Mouse (Mus musculus) small intestine, adult 2 months (tissue): ENCODE measurements around the gene Olfr748. TPM values are rescaled to one million over a fixed set of nuclear protein-coding genes. Genes with fewer than 3 reads are reported as not detected.
"Not testable (repeated sequence)": the region's sequence is repeated elsewhere in the genome, so short reads cannot be mapped to it uniquely, and the experiment has no call there.

Source experiments
- H3K27ac ChIP-seq: fragments of 200-500 bp; 2 replicates; pipeline ENCODE4 v1.5.1; 2012; ENCODE audit warnings: low read depth, low read length, control low read depth, inconsistent platforms; ENCODE audit not compliant: insufficient read depth
- H3K27me3 ChIP-seq: fragments of 200-500 bp; 2 replicates; pipeline ENCODE4 v1.6.1; 2012; ENCODE audit warnings: mild to moderate bottlenecking, moderate library complexity, low read length, inconsistent platforms; ENCODE audit not compliant: control insufficient read depth, insufficient read depth
- H3K36me3 ChIP-seq: fragments of 200-500 bp; 2 replicates; pipeline ENCODE4 v1.6.1; 2012; ENCODE audit warnings: mild to moderate bottlenecking, low read length, control low read depth, inconsistent platforms; ENCODE audit not compliant: control insufficient read depth, insufficient read depth
- H3K4me1 ChIP-seq: fragments of 200-500 bp; 2 replicates; pipeline ENCODE4 v1.6.1; 2012; ENCODE audit warnings: low read length, inconsistent platforms, mixed read lengths; ENCODE audit not compliant: control insufficient read depth, insufficient read depth, insufficient read length
- H3K4me3 ChIP-seq: fragments of 200-500 bp; 2 replicates; pipeline ENCODE4 v1.5.1; 2012; ENCODE audit warnings: low read depth, mild to moderate bottlenecking, control low read depth, inconsistent platforms, low read length, moderate library complexity
- CTCF ChIP-seq: fragments of 200-500 bp; IDR thresholded peaks from 2 replicates; pipeline ENCODE4 v1.5.1; 2012; ENCODE audit warnings: low read depth, mild to moderate bottlenecking, control low read depth, inconsistent platforms, low read length, moderate library complexity, mixed read lengths; ENCODE audit not compliant: insufficient replicate concordance, insufficient read length; ENCODE audit errors: extremely low read depth
- POLR2A ChIP-seq: fragments of 200-500 bp; IDR thresholded peaks from 2 replicates; pipeline ENCODE4 v1.6.1; 2012; ENCODE audit warnings: low read depth, mild to moderate bottlenecking, control low read depth, inconsistent platforms, low read length, moderate library complexity
- WGBS: fragments of 180-500 bp; shearing (Covaris S2); methylation state at CpG from one replicate; pipeline ENCODE4 v1.1.7; 2018; 5-methylcytosine and 5-hydroxymethylcytosine counted together
- polyA plus RNA-seq: library from polyadenylated mRNA; depleted of rRNA; stranded (reverse); fragments of >200 nt; gene quantifications from 2 replicates; pipeline ENCODE4 v1.2.3, GENCODE M21; 2012; rRNA removed

The Olfr748 gene
- polyA plus RNA-seq: not detected in 2 replicates

DNA sequence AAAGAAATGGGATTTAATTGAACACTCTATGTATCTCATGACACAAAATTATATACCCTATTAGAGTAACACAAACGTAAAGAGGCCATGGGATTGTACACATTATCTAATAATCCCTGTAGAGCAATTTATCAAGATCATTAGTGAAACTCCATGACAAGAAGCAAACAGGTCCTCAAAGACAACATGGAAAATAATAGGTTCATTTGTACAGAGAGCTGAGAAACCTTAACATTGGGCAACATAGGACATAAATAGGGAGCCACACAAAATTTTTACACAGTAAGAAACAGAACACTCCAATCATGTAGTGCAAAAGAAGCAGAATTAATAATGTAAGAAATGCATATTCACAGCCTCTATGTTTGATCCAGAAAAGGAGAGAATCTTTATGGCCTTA is at the start of gene Olfr748:
Gene Olfr748 (plus strand): TSS at position 301 of the 400 bp plus-strand sequence.
- WGBS: 52% methylated on average over 1 of the region's 1 CpGs
- Histone ChIP-seq H3K27me3 (no peaks in the 10 kb centered on the region), H3K27ac (no peak within 1 kb of the TSS), H3K4me1 (no peaks in the 10 kb centered on the region), H3K36me3 (no peaks in the 10 kb centered on the region), H3K4me3 (no peak within 1 kb of the TSS)
- TF ChIP-seq POLR2A (no peak), CTCF (no peak)

DNA sequence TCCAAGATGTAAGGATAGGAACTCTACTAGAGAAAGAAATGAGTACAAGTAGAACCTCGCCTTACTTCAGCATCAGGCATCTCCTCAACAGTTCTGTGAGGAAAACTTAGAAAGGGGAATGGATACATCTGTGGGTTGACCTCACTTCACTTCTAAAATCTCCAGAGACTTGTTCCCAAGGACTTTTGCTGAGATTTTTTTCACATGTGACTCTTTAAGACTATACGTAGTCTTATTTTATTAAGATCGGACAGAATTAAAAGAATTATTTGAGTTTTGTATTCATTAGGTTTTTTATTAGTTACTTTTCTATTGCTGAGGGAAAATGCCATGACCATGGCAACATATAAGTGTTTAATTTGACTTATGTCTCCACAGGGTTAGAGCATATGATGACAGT is 14.1 kb upstream of the Olfr748 start, which contains the start of gene Olfr747:
Gene Olfr747 (minus strand): TSS at position 101 of the 400 bp plus-strand sequence.
- no peak within 1 kb of the TSS for H3K27ac ChIP-seq
- TF ChIP-seq CTCF (no peak), POLR2A (no peak)
- 90% methylated on average over 3 of the region's 3 CpGs for WGBS
- H3K4me1 ChIP-seq: no peaks in the 10 kb centered on the region
- no peaks in the 10 kb centered on the region for H3K27me3 ChIP-seq
- no peaks in the 10 kb centered on the region for H3K36me3 ChIP-seq
- H3K4me3 ChIP-seq: no peak within 1 kb of the TSS

DNA sequence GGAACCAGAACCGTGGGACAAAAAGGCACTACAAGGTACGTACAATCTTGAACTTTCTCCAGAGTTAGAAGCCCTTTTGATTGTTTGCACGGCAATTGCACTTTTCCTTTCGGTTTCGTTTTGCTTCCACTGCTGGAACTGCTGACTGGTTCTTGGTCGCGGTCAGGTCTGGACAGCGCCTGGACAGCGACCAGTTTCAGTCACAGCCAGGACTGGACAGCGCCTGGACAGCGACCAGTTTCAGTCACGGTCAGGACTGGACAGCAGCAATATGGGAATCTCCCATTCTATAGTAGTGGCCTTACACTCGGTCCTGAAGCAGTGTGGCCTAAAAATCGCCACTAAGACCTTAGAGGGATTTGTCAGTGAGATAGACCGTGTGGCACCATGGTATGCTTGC is 12.7 kb downstream of the Olfr748 start:
- not testable (repeated sequence) for H3K27ac ChIP-seq, H3K27me3 ChIP-seq, H3K4me1 ChIP-seq, H3K4me3 ChIP-seq, H3K36me3 ChIP-seq
- 88% methylated on average over 15 of the region's 15 CpGs for WGBS

DNA sequence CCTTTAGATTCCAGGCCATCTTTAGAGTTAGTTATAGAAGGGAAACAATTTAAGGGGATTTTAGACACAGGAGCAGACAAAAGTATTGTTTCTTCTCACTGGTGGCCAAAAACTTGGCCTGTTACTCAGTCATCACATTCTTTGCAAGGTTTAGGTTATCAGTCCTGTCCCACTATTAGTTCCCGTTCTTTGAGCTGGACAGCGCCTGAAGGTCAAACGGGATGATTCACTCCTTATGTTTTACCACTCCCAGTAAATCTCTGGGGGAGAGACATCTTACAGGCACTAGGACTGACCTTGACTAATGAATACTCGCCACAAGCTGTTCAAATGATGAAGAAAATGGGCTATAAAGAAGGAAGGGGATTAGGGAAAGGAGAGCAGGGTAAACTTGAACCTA is 15.2 kb downstream of the Olfr748 start:
- H3K36me3 ChIP-seq, H3K4me1 ChIP-seq: not testable (repeated sequence)
- 89% methylated on average over 3 of the region's 4 CpGs for WGBS

DNA sequence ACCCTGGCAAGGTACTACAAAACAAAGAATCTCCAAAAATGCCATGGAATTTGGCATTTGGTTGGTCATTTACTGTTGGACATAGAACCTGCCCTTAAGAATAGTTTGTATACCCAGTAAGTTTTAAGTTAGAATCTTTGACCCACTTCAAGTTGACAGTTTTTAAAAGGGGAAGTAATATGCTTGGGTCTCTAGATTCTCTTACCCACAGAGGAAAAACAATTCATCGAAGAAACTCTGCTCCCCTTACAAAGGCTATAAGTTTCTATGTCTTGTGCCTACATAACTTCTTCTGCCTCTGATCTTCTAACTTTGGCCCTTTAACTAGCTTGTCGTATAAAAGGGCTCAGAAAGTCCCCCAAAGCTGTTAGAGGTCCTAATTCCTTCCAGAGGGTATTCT is 33.2 kb downstream of the Olfr748 start:
- Histone ChIP-seq H3K4me1 (no peaks in the 10 kb centered on the region), H3K4me3 (no peak overlapping the region), H3K27ac (no peak overlapping the region), H3K36me3 (no peaks in the 10 kb centered on the region), H3K27me3 (no peaks in the 10 kb centered on the region)
- TF ChIP-seq CTCF (no peak), POLR2A (no peak)
- 74% methylated on average over 2 of the region's 2 CpGs for WGBS

More for the DNA sequence above, 15.2 kb downstream of the Olfr748 start:
- not testable (repeated sequence) for H3K27ac ChIP-seq, H3K4me3 ChIP-seq, H3K27me3 ChIP-seq

DNA sequence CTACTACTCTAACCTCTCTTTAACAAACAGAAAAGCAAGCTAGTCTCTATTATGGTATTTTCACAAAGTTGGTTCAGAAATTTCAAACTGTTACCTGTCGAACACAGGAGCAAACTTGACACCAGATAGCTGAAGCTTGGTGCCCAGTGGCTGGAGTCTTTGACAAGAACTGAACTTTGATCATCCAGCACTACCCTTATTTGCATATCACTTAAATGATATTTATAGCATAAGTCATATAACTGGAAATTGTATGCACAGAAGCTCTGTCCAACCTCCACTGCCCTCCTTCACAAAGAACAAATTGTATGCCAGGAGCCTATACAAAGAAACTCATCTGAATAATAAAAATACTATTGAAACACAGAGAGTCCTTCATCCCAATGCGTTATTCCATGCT is 34.4 kb downstream of the Olfr748 start:
- H3K4me1 ChIP-seq: no peaks in the 10 kb centered on the region
- H3K27me3 ChIP-seq: no peaks in the 10 kb centered on the region
- H3K36me3 ChIP-seq: no peaks in the 10 kb centered on the region
- H3K27ac ChIP-seq: no peak overlapping the region
- 18% methylated on average over 2 of the region's 2 CpGs for WGBS
- TF ChIP-seq POLR2A: no peak
- no peak for TF ChIP-seq CTCF
- no peak overlapping the region for H3K4me3 ChIP-seq

DNA sequence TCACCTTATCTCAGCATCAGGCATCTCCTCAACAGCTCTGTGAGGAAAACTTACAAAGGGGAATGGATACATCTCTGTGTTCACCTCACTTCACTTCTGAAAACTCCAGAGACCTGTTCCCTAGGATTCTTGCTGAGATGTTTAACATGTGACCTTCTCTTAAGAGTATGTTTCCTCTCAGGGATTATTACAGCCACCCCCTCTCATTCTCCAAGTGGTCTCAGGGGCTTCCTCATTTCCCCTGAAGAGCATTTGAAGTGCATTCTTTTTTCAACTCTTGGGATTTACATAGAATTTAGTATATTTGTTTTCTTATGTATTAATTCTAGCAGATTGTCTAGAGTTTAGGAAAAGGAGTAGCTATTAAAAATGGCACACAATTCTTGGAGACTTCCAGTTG is 37.8 kb downstream of the Olfr748 start, which contains the start of gene Olfr749:
Gene Olfr749 (minus strand): TSS at position 101 of the 400 bp plus-strand sequence.
- no peaks in the 10 kb centered on the region for H3K36me3 ChIP-seq
- no peak within 1 kb of the TSS for H3K4me3 ChIP-seq
- no peak within 1 kb of the TSS for H3K27ac ChIP-seq
- H3K27me3 ChIP-seq: no peaks in the 10 kb centered on the region
- TF ChIP-seq CTCF: no peak
- TF ChIP-seq POLR2A: no peak
- no peaks in the 10 kb centered on the region for H3K4me1 ChIP-seq

DNA sequence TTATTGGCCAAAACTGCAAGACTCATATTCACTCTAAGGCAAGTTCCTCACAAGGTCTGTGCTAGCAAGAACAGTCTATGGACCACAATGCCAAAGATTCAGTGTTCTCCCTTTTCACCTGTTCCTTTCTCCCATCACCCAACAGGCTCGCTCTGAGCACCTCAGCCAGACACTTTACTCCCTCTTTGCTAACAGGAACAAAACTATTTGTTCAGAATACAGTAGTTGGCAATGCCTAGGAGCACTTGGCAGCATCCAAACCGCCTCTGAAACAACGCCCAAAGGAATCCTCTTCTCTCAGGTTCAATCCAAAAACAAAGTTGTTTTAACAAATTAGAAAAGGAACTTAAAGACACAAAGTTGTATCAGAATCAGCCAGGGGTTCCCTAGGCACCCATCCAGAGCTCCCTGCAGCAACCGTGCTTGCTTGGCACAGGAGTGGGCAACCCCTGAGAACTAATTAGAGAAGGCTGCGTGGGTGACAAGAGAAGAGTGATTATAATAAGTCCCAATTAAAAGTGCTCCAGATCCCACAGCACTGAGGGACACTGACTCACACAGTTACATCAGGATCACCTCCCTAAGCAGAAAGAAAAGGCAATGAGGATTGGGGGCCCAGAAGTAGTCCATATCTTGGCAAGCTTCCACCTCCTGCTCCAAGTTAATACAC is 51.4 kb downstream of the Olfr748 start:
- no peak for TF ChIP-seq POLR2A
- no peak for TF ChIP-seq CTCF
- H3K27ac ChIP-seq: no peak overlapping the region
- H3K4me3 ChIP-seq: no peak overlapping the region
- no peaks in the 10 kb centered on the region for H3K27me3 ChIP-seq
- no peaks in the 10 kb centered on the region for H3K36me3 ChIP-seq
- 70% methylated on average over 5 of the region's 5 CpGs for WGBS
- no peaks in the 10 kb centered on the region for H3K4me1 ChIP-seq

Other genes with a start within 250 kb of the Olfr748 start
- gene Olfr741, start 234.6 kb upstream of the Olfr748 start, polyA plus RNA-seq: not detected in 2 replicates
- gene Olfr742, start 203.8 kb upstream of the Olfr748 start, polyA plus RNA-seq: not detected in 2 replicates
- not detected in 2 replicates for gene Olfr743, start 185.5 kb upstream of the Olfr748 start, polyA plus RNA-seq
- not detected in 2 replicates for gene Olfr744, start 92.5 kb upstream of the Olfr748 start, polyA plus RNA-seq
- not detected in 2 replicates for gene Olfr745, start 68.0 kb upstream of the Olfr748 start, polyA plus RNA-seq
- not detected in 2 replicates for gene Olfr746, start 60.3 kb upstream of the Olfr748 start, polyA plus RNA-seq
- gene Olfr747, start 14.2 kb upstream of the Olfr748 start, polyA plus RNA-seq: not detected in 2 replicates
- not detected in 2 replicates for gene Olfr749, start 37.7 kb downstream of the Olfr748 start, polyA plus RNA-seq
- gene Ttc5, start 78.1 kb downstream of the Olfr748 start, polyA plus RNA-seq: 6.8 and 13.5 TPM in 2 replicates
- not detected in 2 replicates for gene Ccnb1ip1, start 100.4 kb downstream of the Olfr748 start, polyA plus RNA-seq
- 2.9 and 5.8 TPM in 2 replicates for gene Parp2, start 100.5 kb downstream of the Olfr748 start, polyA plus RNA-seq
- 48.1 and 105 TPM in 2 replicates for gene Tep1, start 163.2 kb downstream of the Olfr748 start, polyA plus RNA-seq
- 0.29 and 1.7 TPM in 2 replicates for gene Klhl33, start 190.1 kb downstream of the Olfr748 start, polyA plus RNA-seq
- 65.0 and 97.3 TPM in 2 replicates for gene Osgep, start 217.5 kb downstream of the Olfr748 start, polyA plus RNA-seq
- gene Apex1, start 217.6 kb downstream of the Olfr748 start, polyA plus RNA-seq: 9.6 and 20.0 TPM in 2 replicates
- gene Pip4p1, start 223.5 kb downstream of the Olfr748 start, polyA plus RNA-seq: 50.9 and 93.1 TPM in 2 replicates
- gene Pnp, start 223.7 kb downstream of the Olfr748 start, polyA plus RNA-seq: 59.2 and 116 TPM in 2 replicates
- gene Gm49342, start 237.1 kb downstream of the Olfr748 start, polyA plus RNA-seq: not detected in 2 replicates
- 63.7 and 87.2 TPM in 2 replicates for gene Pnp2, start 248.6 kb downstream of the Olfr748 start, polyA plus RNA-seq